Mouse (Mus musculus) limb, embryonic 11.5 days (tissue): ENCODE results near the gene Dgkg. TPM values are rescaled to one million over a fixed set of nuclear protein-coding genes. Genes with fewer than 3 reads are reported as not detected.

ENCODE experiments used
- ATAC-seq: fragments of 200-750 bp; cut with Nextera tagmentation; 2 replicates; pipeline ENCODE4 v1.8.0; 2017; ENCODE audit warnings: low read depth; ENCODE audit not compliant: insufficient number of reproducible peaks, low FRiP score, low TSS enrichment
- DNase-seq: peaks from one replicate; pipeline ENCODE4 v3.0.0-alpha.2; 2015; ENCODE audit warnings: low spot score
- H3K27ac ChIP-seq: fragments of 300-500 bp; sonication (generic); replicated peaks from 2 replicates; pipeline ENCODE4 v1.5.1; 2014; ENCODE audit warnings: low read depth, mild to moderate bottlenecking, low read length
- H3K27me3 ChIP-seq: fragments of 300-500 bp; sonication (generic); 2 replicates; pipeline ENCODE4 v1.6.1; 2014; ENCODE audit warnings: mild to moderate bottlenecking, low read length, mixed read lengths; ENCODE audit not compliant: control insufficient read depth, insufficient read depth
- H3K36me3 ChIP-seq: fragments of 300-500 bp; sonication (generic); 2 replicates; pipeline ENCODE4 v1.6.1; 2014; ENCODE audit warnings: mild to moderate bottlenecking, low read length, moderate library complexity, mixed read lengths; ENCODE audit not compliant: control insufficient read depth, insufficient read depth
- H3K4me1 ChIP-seq: fragments of 300-500 bp; sonication (generic); 2 replicates; pipeline ENCODE4 v1.6.1; 2014; ENCODE audit warnings: low read length, mixed read lengths; ENCODE audit not compliant: control insufficient read depth, insufficient read depth
- H3K4me2 ChIP-seq: fragments of 300-500 bp; sonication (generic); 2 replicates; pipeline ENCODE4 v1.6.1; 2014; ENCODE audit warnings: low read depth, mild to moderate bottlenecking, moderate library complexity; ENCODE audit not compliant: severe bottlenecking
- H3K4me3 ChIP-seq: fragments of 300-500 bp; sonication (generic); 2 replicates; pipeline ENCODE4 v1.5.1; 2014; ENCODE audit warnings: low read depth, low read length
- H3K9ac ChIP-seq: fragments of 300-500 bp; sonication (generic); 2 replicates; pipeline ENCODE4 v1.6.1; 2014; ENCODE audit warnings: mild to moderate bottlenecking, low read length
- H3K9me3 ChIP-seq: fragments of 300-500 bp; sonication (generic); 2 replicates; pipeline ENCODE4 v1.6.1; 2016; ENCODE audit warnings: low read length; ENCODE audit not compliant: control insufficient read depth
- WGBS: fragments of 180-500 bp; shearing (Covaris S2); extraction: QIAGEN DNeasy Blood & Tissue Kit; methylation state at CpG from one replicate; pipeline ENCODE4 v1.1.7; 2014; 5-methylcytosine and 5-hydroxymethylcytosine counted together
- polyA plus RNA-seq: library from polyadenylated mRNA; unstranded; fragments of >200 nt; fragmentation: Nextera tagmentation; extraction: Ambion mirVana; gene quantifications from 2 replicates; pipeline ENCODE4 v1.2.1, GENCODE M21; 2014

The Dgkg gene
- 0.16 and 0.50 TPM in 2 replicates for polyA plus RNA-seq

GRCm38 (mm10) chr16:22656533-22657444 is at the start of gene Dgkg:
Dgkg (minus strand) TSS chr16:22657221.
- peaks cover 32% of the 10 kb centered on the region for H3K27me3 ChIP-seq
- DNase-seq (peak; percentile 49), ATAC-seq (no peak; the same call in 1 of the 2 replicates)
- 0 out of 2 replicates have a peak, but pooled peaks cover 3% of the 10 kb centered on the region for H3K4me1 ChIP-seq
- no peak within 1 kb of the TSS for H3K27ac ChIP-seq
- H3K4me2 ChIP-seq = peak within 1 kb of the TSS; percentile 86
- no peaks in the 10 kb centered on the region for H3K9me3 ChIP-seq
- H3K36me3 ChIP-seq = no peaks in the 10 kb centered on the region
- peak within 1 kb of the TSS; percentile 48 for H3K4me3 ChIP-seq
- 2% methylated on average over 60 of the region's 63 CpGs for WGBS
- H3K9ac ChIP-seq = 0 out of 2 replicates have a peak within 1 kb of the TSS, but pooled peaks have one; percentile 22

GRCm38 (mm10) chr16:22704946-22705345 is 47.9 kb upstream of the Dgkg start:
- WGBS = 49% methylated on average over 6 of the region's 6 CpGs
- Histone ChIP-seq H3K4me3 (no peak overlapping the region), H3K27me3 (no peaks in the 10 kb centered on the region), H3K9me3 (no peaks in the 10 kb centered on the region), H3K36me3 (no peaks in the 10 kb centered on the region), H3K9ac (no peak overlapping the region), H3K27ac (no peak overlapping the region), H3K4me1 (no peaks in the 10 kb centered on the region), H3K4me2 (no peak overlapping the region)
- DNase-seq (no peak), ATAC-seq (no peak)

DNA sequence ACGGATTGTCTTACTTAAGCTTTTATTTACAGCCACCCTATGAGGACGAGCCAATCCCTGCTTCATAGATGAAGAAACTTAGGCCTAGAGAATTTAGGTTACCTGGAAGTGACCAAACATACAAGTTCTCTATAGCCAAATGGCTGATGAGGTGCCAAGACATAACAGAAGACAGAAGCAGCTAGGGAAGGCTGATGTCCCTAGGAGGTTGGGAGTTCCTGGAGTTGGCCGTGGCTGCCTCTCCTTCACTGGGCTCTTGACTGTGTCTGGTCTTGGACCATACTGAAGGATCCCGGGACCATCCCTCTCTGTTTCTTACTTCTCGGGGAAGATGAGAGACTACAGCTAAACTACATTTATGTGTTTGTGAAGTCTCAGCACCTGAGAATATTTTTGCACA is 47.1 kb upstream of the Dgkg start:
- DNase-seq = no peak
- H3K36me3 ChIP-seq = no peaks in the 10 kb centered on the region

GRCm38 (mm10) chr16:22698846-22699760 is 42.1 kb upstream of the Dgkg start:
- Histone ChIP-seq H3K27ac (no peak overlapping the region), H3K36me3 (no peaks in the 10 kb centered on the region), H3K4me1 (no peaks in the 10 kb centered on the region), H3K9ac (no peak overlapping the region), H3K4me2 (no peak overlapping the region), H3K27me3 (no peaks in the 10 kb centered on the region), H3K9me3 (no peaks in the 10 kb centered on the region), H3K4me3 (no peak overlapping the region)
- WGBS = 85% methylated on average over 13 of the region's 13 CpGs
- no peak for DNase-seq
- no peak for ATAC-seq

More for the DNA sequence above, 47.1 kb upstream of the Dgkg start:
- Histone ChIP-seq H3K4me1 (no peaks in the 10 kb centered on the region), H3K9ac (no peak overlapping the region), H3K4me3 (no peak overlapping the region), H3K27me3 (no peaks in the 10 kb centered on the region), H3K4me2 (no peak overlapping the region), H3K27ac (no peak overlapping the region), H3K9me3 (no peaks in the 10 kb centered on the region)
- no peak for ATAC-seq
- 80% methylated on average over 5 of the region's 5 CpGs for WGBS

GRCm38 (mm10) chr16:22698101-22698500 is 41.1 kb upstream of the Dgkg start:
- no peaks in the 10 kb centered on the region for H3K4me1 ChIP-seq
- H3K27ac ChIP-seq = no peak overlapping the region
- no peak overlapping the region for H3K9ac ChIP-seq
- H3K4me3 ChIP-seq = no peak overlapping the region
- H3K4me2 ChIP-seq = no peak overlapping the region
- no peaks in the 10 kb centered on the region for H3K27me3 ChIP-seq
- H3K36me3 ChIP-seq = no peaks in the 10 kb centered on the region
- DNase-seq = no peak
- WGBS = 88% methylated on average over 8 of the region's 8 CpGs
- H3K9me3 ChIP-seq = no peaks in the 10 kb centered on the region
- ATAC-seq = no peak

GRCm38 (mm10) chr16:22689622-22690021 is 32.6 kb upstream of the Dgkg start:
- H3K27ac ChIP-seq = no peak overlapping the region

GRCm38 (mm10) chr16:22687711-22688230 is 30.8 kb upstream of the Dgkg start:
- no peak overlapping the region for H3K27ac ChIP-seq
- no peak overlapping the region for H3K4me2 ChIP-seq
- H3K9me3 ChIP-seq = no peaks in the 10 kb centered on the region
- no peaks in the 10 kb centered on the region for H3K27me3 ChIP-seq
- H3K4me3 ChIP-seq = no peak overlapping the region
- DNase-seq (no peak), ATAC-seq (no peak)
- no peaks in the 10 kb centered on the region for H3K4me1 ChIP-seq
- H3K36me3 ChIP-seq = no peaks in the 10 kb centered on the region
- WGBS = 46% methylated on average over 8 of the region's 8 CpGs
- no peak overlapping the region for H3K9ac ChIP-seq

More at GRCm38 (mm10) chr16:22689622-22690021, 32.6 kb upstream of the Dgkg start:
- no peaks in the 10 kb centered on the region for H3K9me3 ChIP-seq
- ATAC-seq = no peak
- no peak overlapping the region for H3K4me3 ChIP-seq
- no peak overlapping the region for H3K9ac ChIP-seq
- WGBS = 89% methylated on average over 2 of the region's 2 CpGs
- no peaks in the 10 kb centered on the region for H3K4me1 ChIP-seq
- H3K36me3 ChIP-seq = no peaks in the 10 kb centered on the region
- DNase-seq = no peak
- no peak overlapping the region for H3K4me2 ChIP-seq
- H3K27me3 ChIP-seq = no peaks in the 10 kb centered on the region

DNA sequence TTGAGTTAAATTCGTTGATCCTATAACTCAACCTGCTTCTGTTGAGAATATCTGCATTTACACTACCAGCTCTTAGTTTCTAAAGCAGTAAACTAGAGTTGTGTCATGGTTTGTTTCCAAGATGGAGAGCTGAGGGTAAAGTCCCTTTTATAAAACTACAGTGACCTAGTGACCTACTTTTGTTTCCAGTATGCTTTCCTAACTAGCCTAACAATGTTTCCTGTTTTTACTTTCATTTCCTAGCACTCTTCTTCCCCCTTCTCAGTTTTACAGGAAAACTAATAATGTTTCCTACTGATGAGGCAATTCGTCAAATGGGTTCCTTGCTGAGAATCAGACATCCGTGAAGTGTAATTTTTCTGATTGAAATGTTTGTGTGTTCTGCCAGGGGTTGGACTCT is 26.6 kb upstream of the Dgkg start:
- ATAC-seq (no peak), DNase-seq (no peak)
- H3K9me3 ChIP-seq = no peaks in the 10 kb centered on the region
- no peak overlapping the region for H3K4me2 ChIP-seq
- WGBS = 76% methylated on average over 3 of the region's 3 CpGs
- no peaks in the 10 kb centered on the region for H3K27me3 ChIP-seq
- H3K9ac ChIP-seq = no peak overlapping the region
- no peaks in the 10 kb centered on the region for H3K36me3 ChIP-seq
- no peaks in the 10 kb centered on the region for H3K4me1 ChIP-seq
- H3K27ac ChIP-seq = no peak overlapping the region
- no peak overlapping the region for H3K4me3 ChIP-seq
